Mouse (Mus musculus): ENCODE data around the gene Cnr1.

DNA sequence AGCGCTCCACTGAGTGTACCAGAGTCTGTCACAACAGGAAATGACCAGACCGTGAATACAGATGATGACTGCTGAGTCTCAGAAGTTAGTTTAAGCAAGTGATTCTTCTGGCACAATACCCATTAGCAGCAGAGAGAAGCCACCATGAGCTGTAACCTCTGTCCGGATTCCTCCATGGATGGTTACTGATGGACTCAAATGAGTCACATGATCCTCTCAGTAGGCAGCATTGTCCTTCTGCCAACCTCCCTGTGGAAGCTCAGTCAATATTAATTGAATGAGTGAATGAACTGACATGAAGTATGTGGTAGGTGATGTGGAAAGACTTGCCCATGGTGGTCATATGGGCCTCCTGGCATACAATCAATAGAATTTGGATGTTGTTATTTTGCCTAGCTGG, 38.4 kb upstream of the Cnr1 start:
- TF ChIP-seq ZNF384 (IDR thresholded peaks at IDR 0.05; ENCODE audit: low read depth, low read length) (no peak), MAFK (IDR thresholded peaks at IDR 0.05; ENCODE audit: insufficient read depth, low read depth, low read length) (no peak), HCFC1 (IDR thresholded peaks at IDR 0.05; ENCODE audit: borderline replicate concordance, insufficient read depth, low read length) (no peak), CHD2 (IDR thresholded peaks at IDR 0.05; ENCODE audit: low read depth, low read length) (no peak), ZC3H11A (IDR thresholded peaks at IDR 0.05; ENCODE audit: borderline replicate concordance, low read depth, low read length) (no peak)
